Mouse (Mus musculus) A20 (cell line): ENCODE measurements around the gene Tmem63b.

Experiments used
- DNase-seq: peaks from one replicate; pipeline ENCODE4 v3.0.0-alpha.2; 2011; ENCODE audit warnings: low read depth, low spot score

Gene Tmem63b

DNA sequence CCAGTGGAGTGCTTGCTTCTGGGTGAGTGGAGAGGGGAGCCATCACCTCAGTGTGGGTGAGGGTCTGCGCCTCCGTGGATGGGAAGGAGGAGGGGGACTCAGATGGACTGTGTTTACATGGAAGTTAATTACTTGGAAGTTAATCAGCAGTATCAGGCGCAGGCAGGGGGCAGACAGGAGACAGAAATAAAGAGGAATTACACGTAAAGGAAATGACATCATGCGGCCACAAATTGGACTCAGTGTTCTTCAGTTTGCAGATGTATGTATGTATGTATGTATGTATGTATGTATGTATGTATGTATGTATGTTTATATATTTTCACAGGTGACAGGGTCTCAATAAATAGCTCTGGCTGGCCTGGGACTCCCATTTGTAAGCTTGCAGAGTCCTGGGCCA is 20.1 kb upstream of the Tmem63b start:
- no peak for DNase-seq

GRCm38 (mm10) chr17:45703187-45703586 is 16.5 kb upstream of the Tmem63b start:
- no peak for DNase-seq

DNA sequence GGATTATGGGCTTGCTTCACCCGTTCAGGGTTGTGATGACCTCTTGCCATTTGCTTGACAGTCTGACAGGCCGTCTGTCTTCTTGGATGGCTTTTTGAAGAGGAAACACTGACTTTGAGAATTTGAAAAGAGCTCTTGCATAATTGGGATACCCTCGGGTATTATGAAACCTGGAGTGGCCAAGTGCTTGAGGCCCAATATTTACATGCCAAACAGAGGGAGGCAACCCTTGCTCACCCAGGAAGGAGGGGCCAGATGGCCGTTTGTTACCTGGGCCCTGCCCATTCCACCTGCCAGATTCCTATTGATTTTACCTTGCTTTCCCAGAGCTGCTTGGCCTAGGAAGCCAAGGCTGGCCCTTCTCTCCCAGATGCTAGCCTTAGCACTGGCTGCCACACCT is 15.5 kb upstream of the Tmem63b start:
- DNase-seq, result no peak

DNA sequence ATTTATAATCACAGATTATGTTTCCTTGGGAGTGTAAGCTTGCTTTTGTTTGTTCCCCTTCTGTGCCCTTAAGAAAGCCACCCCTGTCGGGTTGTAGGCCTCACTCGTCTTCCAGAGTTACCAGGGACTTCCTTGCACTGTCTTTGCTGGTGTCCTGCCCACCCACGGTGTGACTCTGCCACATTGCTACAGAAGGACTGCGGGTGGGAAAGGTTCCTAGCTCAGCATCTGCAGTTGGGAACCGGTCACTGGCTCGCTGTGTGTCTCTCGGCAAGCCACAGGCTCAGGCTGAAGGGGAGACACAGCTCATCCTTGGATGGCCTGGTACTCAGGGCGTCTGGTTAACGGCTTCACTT is 14.5 kb upstream of the Tmem63b start:
- DNase-seq, result no peak

DNA sequence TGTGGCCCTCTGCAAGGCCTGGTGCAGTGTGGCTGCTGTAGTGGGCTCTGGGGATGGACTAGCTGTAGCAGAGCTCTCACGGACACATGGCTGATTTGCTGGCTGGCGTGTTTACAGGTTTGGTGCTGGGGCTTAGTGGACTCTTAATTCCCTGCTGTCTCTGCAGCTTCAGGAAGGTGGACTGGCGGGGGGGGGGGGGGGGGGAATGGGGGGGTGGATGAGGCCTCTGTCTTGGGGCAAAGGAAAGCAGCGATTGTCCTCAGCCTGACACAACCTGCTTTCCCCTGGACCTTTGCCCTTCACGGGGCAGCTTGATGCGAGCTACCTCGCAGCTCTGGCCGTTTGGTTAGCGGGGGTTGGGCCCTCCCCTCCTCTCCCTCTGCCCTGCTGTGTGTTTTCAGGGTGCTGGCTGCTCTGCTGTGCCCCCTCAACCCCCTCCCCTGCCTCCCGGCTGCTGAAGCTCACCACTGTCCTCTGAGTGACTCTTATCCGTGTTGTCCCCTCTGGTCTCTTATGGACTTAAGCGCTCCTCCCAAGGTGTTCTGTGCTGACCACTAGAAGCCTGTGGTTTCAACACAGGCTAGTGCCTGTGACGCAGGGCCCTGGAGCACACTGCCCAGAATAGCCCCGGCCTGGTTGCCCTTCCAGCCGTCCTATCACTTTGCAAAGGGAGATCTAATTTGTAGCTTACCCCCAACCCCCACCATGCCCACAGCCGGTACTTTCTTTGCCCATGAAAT is 14.0 kb upstream of the Tmem63b start:
- no peak for DNase-seq

GRCm38 (mm10) chr17:45699039-45699740 is 12.5 kb upstream of the Tmem63b start:
- no peak for DNase-seq

DNA sequence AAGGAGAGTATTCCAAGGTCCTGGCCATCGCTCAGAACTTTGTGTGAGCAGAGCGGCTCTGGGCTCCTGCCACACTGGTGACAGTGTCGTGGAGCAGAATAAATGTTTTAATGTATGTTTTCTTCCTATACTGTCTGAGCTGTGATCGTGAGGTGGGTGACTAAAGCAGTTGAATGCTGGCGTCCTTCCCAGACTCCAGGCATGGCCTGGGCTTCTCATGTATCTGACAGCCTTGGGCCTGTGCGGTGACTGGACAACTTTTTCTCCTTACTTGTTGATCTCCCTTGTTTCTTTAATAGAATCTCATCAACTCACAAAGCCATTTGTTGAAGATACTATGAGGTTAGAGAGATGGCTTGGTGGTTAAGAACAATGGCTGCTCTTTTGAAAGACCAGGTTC is 11.7 kb upstream of the Tmem63b start:
- no peak for DNase-seq

- no peak for DNase-seq
Measured at GRCm38 (mm10) chr17:45696981-45697380, 10.3 kb upstream of the Tmem63b start.

- DNase-seq, result no peak
Measured at GRCm38 (mm10) chr17:45695227-45696120, 8.8 kb upstream of the Tmem63b start.

- DNase-seq, result no peak
Measured at GRCm38 (mm10) chr17:45693812-45694565, 7.3 kb upstream of the Tmem63b start.

DNA sequence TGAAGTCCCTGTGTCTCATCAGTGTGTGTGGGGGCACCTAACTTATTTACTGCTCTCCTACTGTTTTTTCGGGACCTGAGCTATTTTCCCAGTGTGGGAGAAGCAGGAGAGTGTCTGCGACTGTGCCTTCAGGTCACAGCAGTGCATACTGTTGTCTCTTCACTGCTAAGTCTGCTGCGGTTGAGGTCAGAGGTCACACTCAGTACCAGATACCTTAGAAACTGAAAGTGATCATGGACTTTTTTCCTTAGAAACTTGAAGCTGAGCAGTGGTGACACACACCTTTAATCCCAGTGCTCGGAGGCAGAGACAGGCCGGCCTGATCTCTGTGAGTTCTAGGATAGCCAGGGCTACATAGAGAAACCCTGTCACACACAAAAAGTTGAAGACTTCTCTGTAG is 5.5 kb upstream of the Tmem63b start:
- DNase-seq, result no peak

DNA sequence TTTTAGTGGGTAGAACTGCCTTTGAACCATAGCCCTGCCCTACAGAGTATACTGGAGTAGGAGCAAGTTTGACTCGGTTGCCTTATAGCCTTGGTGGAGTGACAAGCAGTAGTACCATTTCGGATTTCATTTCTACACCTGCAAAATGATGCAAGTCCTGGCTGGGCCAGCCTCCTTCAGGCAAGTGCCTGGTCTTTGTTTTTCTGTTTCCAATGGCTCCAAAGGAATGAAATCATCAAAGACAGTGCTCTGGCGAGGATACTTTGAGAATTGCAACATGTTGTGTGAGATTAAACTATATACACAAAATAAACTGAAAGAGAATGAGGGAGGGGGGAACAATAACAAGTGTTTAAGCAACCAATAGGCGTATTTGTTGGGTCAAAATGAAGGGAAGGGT is 3.3 kb upstream of the Tmem63b start:
- DNase-seq, result no peak

GRCm38 (mm10) chr17:45689120-45689519 is 2.4 kb upstream of the Tmem63b start:
- DNase-seq, result no peak

GRCm38 (mm10) chr17:45686093-45686619 is 549 bp downstream of the Tmem63b start, which contains the start of gene Mrpl14:
Gene Mrpl14 (plus strand): TSS chr17:45686322.
- peak; percentile 93 for DNase-seq

- DNase-seq, result peak; percentile 81
Measured at GRCm38 (mm10) chr17:45685171-45686092, 1.3 kb downstream of the Tmem63b start.

GRCm38 (mm10) chr17:45684667-45685131 is 2.0 kb downstream of the Tmem63b start:
- DNase-seq, result peak; percentile 9

DNA sequence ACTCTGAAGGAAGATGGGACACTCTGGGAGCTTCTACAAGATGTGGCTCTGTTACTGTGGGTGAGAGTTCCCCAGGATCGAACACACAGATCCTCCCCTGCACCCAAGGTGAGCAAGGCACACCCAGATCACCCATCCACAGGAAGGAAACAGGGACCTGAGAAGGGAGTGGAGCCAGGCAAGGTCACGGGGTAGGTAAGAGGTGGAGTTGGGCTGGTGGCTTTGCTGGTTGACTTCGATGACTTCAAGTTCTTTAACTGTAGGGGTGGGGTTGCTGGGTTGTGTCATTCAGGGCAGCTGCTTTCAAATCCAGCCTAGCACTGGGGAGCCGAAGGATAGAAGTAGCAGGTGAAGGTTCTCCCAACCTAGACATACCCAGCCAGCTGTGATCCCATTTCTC is 3.9 kb downstream of the Tmem63b start:
- no peak for DNase-seq

- DNase-seq, result peak; percentile 31
Measured at GRCm38 (mm10) chr17:45681588-45681987, 5.1 kb downstream of the Tmem63b start.

DNA sequence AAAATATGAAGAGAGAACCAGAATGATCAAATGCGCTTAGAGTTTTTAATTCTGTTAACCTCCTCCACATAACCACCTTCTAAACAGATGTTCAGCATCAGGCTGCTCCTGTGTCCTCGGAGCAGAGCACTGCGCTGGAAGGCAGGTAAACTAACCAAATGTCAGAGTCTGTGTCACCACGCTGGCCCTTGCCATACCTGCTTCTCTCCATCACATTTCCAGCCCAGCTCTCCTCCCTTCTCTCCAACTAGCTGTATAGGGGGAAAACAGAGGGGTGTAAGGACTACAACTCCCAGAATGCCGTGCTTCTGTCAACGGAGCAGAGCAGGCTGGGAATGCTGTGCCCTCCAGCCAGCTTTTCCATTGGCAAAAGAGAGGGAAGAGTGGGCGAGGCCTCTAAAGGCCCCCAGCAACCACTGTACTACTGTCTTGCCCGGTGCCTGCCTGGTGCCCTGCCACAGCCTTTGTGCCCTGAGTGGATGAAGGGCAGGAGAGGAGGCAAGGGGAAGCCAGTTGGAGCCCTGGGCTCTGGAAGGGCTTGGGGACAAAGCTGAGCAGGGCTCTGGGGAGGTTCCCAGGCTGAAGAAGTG is 6.2 kb downstream of the Tmem63b start:
- no peak for DNase-seq

DNA sequence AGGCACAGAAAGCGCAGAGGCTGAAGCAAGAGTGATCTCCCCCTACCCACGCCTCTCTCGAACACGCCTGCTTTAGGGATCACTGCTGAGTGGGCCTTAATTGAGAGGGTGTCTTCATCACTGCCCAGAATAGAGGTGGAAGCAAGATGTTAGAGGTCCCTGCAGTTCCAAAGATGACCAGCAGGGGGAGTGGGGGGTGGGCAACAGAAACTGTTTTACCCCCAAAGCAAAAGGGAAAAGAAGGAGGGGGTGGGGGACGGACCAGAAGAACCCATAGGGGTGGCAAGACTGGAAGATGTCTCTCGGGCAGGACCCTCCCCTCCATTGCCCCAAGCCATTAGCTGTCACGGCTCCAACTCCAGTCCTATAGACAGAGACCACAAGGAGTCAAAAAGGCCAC is 8.6 kb downstream of the Tmem63b start:
- peak; percentile 73 for DNase-seq
